Mouse (Mus musculus): Measurements from ENCODE around the gene Ube2v1. TPM values are rescaled to one million over a fixed set of nuclear protein-coding genes. Genes with fewer than 3 reads are reported as not detected.

The Ube2v1 gene
- total and polyA plus RNA-seq, 2 experiments from 2014 or later: 94.6 to 152 TPM

- no peak for DNase-seq (ENCODE audit: low spot score)
- Histone ChIP-seq H3K4me2 (ENCODE audit: low read depth, low read length) (no peak overlapping the region), H3K9ac (replicated peaks; ENCODE audit: low read depth, low read length) (no peak overlapping the region), H3K4me1 (ENCODE audit: control insufficient read depth, insufficient read depth) (peaks cover 41% of the 10 kb centered on the region), H3K9me3 (replicated peaks; ENCODE audit: control insufficient read depth, low read length) (no peaks in the 10 kb centered on the region), H3K27me3 (ENCODE audit: control insufficient read depth, insufficient read depth, low read length) (no peaks in the 10 kb centered on the region), H3K4me3 (ENCODE audit: low read depth, low read length) (no peak overlapping the region), H3K27ac (ENCODE audit: low read depth) (no peak overlapping the region), H3K36me3 (replicated peaks; ENCODE audit: control insufficient read depth, insufficient read depth, low read length) (no peaks in the 10 kb centered on the region)
- 82% methylated on average over 7 of the region's 7 CpGs for WGBS
- ATAC-seq (ENCODE audit: insufficient read depth, low read depth): no peak
- TF ChIP-seq CTCF (IDR thresholded peaks at IDR 0.05; ENCODE audit: low read depth) (no peak), EP300 (IDR thresholded peaks at IDR 0.05; ENCODE audit: low read depth) (no peak)
These were observed 4.9 kb downstream of the Ube2v1 start for GRCm38 (mm10) chr2:167627019-167627418.

GRCm38 (mm10) chr2:167625670-167626069 is 6.2 kb downstream of the Ube2v1 start:
- DNase-seq (ENCODE audit: low spot score) (no peak), ATAC-seq (ENCODE audit: insufficient read depth, low read depth) (no peak)
- TF ChIP-seq CTCF (IDR thresholded peaks at IDR 0.05; ENCODE audit: low read depth) (no peak), EP300 (IDR thresholded peaks at IDR 0.05; ENCODE audit: low read depth) (no peak)
- no peaks in the 10 kb centered on the region for H3K27me3 ChIP-seq (ENCODE audit: control insufficient read depth, insufficient read depth, low read length)
- no peaks in the 10 kb centered on the region; the same call in 1 of the 2 replicates for H3K36me3 ChIP-seq (replicated peaks; ENCODE audit: control insufficient read depth, insufficient read depth, low read length)
- H3K4me3 ChIP-seq (ENCODE audit: low read depth, low read length): no peak overlapping the region
- no peak overlapping the region for H3K4me2 ChIP-seq (ENCODE audit: low read depth, low read length)
- no peak overlapping the region for H3K27ac ChIP-seq (ENCODE audit: low read depth)
- no peak overlapping the region for H3K9ac ChIP-seq (replicated peaks; ENCODE audit: low read depth, low read length)
- H3K4me1 ChIP-seq (ENCODE audit: control insufficient read depth, insufficient read depth): peaks cover 47% of the 10 kb centered on the region
- 44% methylated on average over 2 of the region's 2 CpGs for WGBS
- H3K9me3 ChIP-seq (replicated peaks; ENCODE audit: control insufficient read depth, low read length): no peaks in the 10 kb centered on the region

- no peak for DNase-seq (ENCODE audit: low spot score)
- Histone ChIP-seq H3K9ac (replicated peaks; ENCODE audit: low read depth, low read length) (no peak overlapping the region), H3K4me2 (ENCODE audit: low read depth, low read length) (no peak overlapping the region), H3K27ac (ENCODE audit: low read depth) (no peak overlapping the region), H3K4me3 (ENCODE audit: low read depth, low read length) (no peak overlapping the region), H3K27me3 (ENCODE audit: control insufficient read depth, insufficient read depth, low read length) (no peaks in the 10 kb centered on the region), H3K4me1 (ENCODE audit: control insufficient read depth, insufficient read depth) (peaks cover 35% of the 10 kb centered on the region), H3K36me3 (replicated peaks; ENCODE audit: control insufficient read depth, insufficient read depth, low read length) (no peaks in the 10 kb centered on the region; the same call in 1 of the 2 replicates), H3K9me3 (replicated peaks; ENCODE audit: control insufficient read depth, low read length) (no peaks in the 10 kb centered on the region)
- TF ChIP-seq EP300 (IDR thresholded peaks at IDR 0.05; ENCODE audit: low read depth) (no peak), CTCF (IDR thresholded peaks at IDR 0.05; ENCODE audit: low read depth) (no peak)
- WGBS: 92% methylated on average over 5 of the region's 6 CpGs
- ATAC-seq (ENCODE audit: insufficient read depth, low read depth): no peak
These were observed 7.4 kb downstream of the Ube2v1 start for GRCm38 (mm10) chr2:167624368-167625075.

DNA sequence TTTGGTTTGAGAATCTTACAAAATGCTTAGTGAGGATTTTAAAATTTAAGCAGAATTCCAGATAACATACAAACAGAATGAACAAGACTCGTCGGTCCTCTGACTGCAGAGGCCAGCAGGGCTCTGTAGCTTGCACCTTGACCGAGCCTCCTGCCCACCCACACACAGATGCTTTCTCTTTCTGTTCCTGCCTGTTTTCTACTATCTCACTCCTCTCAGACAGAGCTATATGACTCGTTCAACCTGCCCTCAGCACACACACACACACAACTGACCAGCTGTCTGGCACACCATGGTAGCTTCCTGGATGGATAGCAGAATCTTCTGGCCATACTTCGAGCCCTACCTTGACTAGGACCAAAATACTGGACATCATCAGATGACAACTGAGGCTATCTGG is 8.9 kb downstream of the Ube2v1 start:
- WGBS: 42% methylated on average over 5 of the region's 5 CpGs
- no peak for DNase-seq (ENCODE audit: low spot score)
- Histone ChIP-seq H3K4me1 (ENCODE audit: control insufficient read depth, insufficient read depth) (peaks cover 22% of the 10 kb centered on the region; the same call in 1 of the 2 replicates), H3K27me3 (ENCODE audit: control insufficient read depth, insufficient read depth, low read length) (no peaks in the 10 kb centered on the region), H3K9me3 (replicated peaks; ENCODE audit: control insufficient read depth, low read length) (no peaks in the 10 kb centered on the region), H3K9ac (replicated peaks; ENCODE audit: low read depth, low read length) (no peak overlapping the region), H3K4me3 (ENCODE audit: low read depth, low read length) (no peak overlapping the region), H3K27ac (ENCODE audit: low read depth) (no peak overlapping the region), H3K4me2 (ENCODE audit: low read depth, low read length) (no peak overlapping the region), H3K36me3 (replicated peaks; ENCODE audit: control insufficient read depth, insufficient read depth, low read length) (peaks cover under 1% of the 10 kb centered on the region; the same call in 1 of the 2 replicates)
- no peak for TF ChIP-seq EP300 (IDR thresholded peaks at IDR 0.05; ENCODE audit: low read depth)
- TF ChIP-seq CTCF (IDR thresholded peaks at IDR 0.05; ENCODE audit: low read depth): no peak
- no peak for ATAC-seq (ENCODE audit: insufficient read depth, low read depth)

GRCm38 (mm10) chr2:167622352-167622751 is 9.5 kb downstream of the Ube2v1 start:
- H3K36me3 ChIP-seq (replicated peaks; ENCODE audit: control insufficient read depth, insufficient read depth, low read length): peaks cover 7% of the 10 kb centered on the region
- H3K9me3 ChIP-seq (replicated peaks; ENCODE audit: control insufficient read depth, low read length): no peaks in the 10 kb centered on the region
- 44% methylated on average over 13 of the region's 13 CpGs for WGBS
- TF ChIP-seq CTCF (IDR thresholded peaks at IDR 0.05; ENCODE audit: low read depth) (no peak), EP300 (IDR thresholded peaks at IDR 0.05; ENCODE audit: low read depth) (no peak)
- no peak overlapping the region for H3K9ac ChIP-seq (replicated peaks; ENCODE audit: low read depth, low read length)
- no peaks in the 10 kb centered on the region for H3K27me3 ChIP-seq (ENCODE audit: control insufficient read depth, insufficient read depth, low read length)
- H3K4me1 ChIP-seq (ENCODE audit: control insufficient read depth, insufficient read depth): peaks cover 22% of the 10 kb centered on the region; the same call in 1 of the 2 replicates
- no peak for DNase-seq (ENCODE audit: low spot score)
- H3K27ac ChIP-seq (ENCODE audit: low read depth): no peak overlapping the region
- no peak overlapping the region for H3K4me2 ChIP-seq (ENCODE audit: low read depth, low read length)
- H3K4me3 ChIP-seq (ENCODE audit: low read depth, low read length): no peak overlapping the region
- ATAC-seq (ENCODE audit: insufficient read depth, low read depth): no peak
